Mouse (Mus musculus): ENCODE measurements at regions not wholly inside any gene's neighbourhood (a gene's known extent, or its start where the extent isn't known, plus 50 kb on each side); places are given as distances from the start of the nearest gene placed in this dataset.

DNA sequence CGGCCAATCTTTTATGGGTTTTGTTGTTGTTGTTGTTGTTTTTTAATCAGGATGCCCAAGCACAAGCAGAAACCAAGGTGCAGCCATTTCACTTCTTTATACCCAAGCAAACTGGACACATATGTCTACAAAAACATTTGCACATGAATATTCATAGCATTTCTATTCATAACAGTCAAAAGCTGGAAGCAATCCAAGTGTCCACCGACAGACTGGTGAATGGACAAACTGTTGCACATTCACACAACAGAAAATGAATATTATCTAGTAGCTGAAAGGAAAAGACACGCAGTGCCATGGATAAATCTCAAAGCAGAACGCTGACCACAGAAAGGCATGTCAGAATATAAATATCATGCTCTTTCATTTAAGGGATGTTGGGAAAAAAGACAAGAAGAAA, 192.4 kb downstream of the Atp23 start:
- no peak for TF ChIP-seq GATA1 (IDR thresholded peaks at IDR 0.05; ENCODE audit: borderline replicate concordance, low read length)
- no peak for TF ChIP-seq FLI1 (IDR thresholded peaks at IDR 0.05; ENCODE audit: low read length)

Measured in megakaryocyte, embryonic 14.5 days (primary cell).